Mouse (Mus musculus) spleen, postnatal 14 days (tissue): Measurements from ENCODE around the gene Zbtb16.

Source experiments
- DNase-seq, 2 experiments: peaks; one replicate each; pipeline ENCODE4 v3.0.0; 2021 to 2022; ENCODE audit warnings: low spot score in 2 of 2

The Zbtb16 gene

GRCm38 (mm10) chr9:48826377-48826889 is 9.6 kb downstream of the Zbtb16 start:
- DNase-seq: no peak

GRCm38 (mm10) chr9:48824533-48825130 is 11.4 kb downstream of the Zbtb16 start:
- no peak for DNase-seq

DNA sequence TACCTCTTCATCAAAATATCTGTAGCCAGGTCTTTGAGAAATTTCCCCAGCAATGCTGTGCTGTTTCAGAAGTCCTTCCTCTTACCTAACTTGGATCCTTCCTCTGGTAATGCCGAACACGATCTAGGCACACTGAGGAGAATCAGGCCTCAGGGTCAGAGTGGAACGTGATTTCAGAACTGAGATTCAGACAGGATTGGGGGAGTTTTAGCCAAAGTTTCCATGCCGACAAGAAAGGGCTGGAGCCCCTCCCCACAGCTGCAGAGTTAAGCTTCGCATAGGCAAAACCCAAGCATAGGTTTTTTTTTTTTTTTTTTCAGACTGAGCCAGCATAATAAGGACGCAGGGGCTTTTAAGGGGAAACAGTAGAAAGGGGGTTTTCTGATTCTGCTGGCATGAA is 12.2 kb downstream of the Zbtb16 start:
- DNase-seq: no peak

GRCm38 (mm10) chr9:48823319-48823705 is 12.7 kb downstream of the Zbtb16 start:
- no peak for DNase-seq

- DNase-seq: no peak
Measured at GRCm38 (mm10) chr9:48822586-48823318, 13.3 kb downstream of the Zbtb16 start.

- DNase-seq: no peak
Measured at GRCm38 (mm10) chr9:48821916-48822585, 14.0 kb downstream of the Zbtb16 start.

DNA sequence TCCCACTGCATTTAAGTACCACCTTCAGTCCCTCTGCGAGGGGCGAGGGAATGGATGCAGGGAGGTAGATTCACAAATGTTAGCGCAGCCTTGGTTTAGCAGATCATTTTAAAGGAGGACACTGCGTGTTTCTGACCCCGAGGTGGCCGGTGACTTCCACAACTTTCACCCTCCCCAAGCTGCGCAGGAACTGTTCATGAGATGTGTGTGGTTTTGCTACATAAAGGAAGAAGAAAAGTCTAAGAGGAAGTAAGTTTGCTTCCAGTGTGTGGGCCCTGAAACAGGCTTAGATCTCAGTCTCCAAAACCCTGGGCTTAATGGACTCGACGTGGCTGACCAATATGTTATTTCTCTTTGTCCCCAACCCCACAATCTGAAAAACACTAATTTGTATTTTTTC is 14.6 kb downstream of the Zbtb16 start:
- DNase-seq: no peak

GRCm38 (mm10) chr9:48820791-48821190 is 15.2 kb downstream of the Zbtb16 start:
- no peak for DNase-seq

- DNase-seq: no peak
Measured at GRCm38 (mm10) chr9:48819695-48820094, 16.3 kb downstream of the Zbtb16 start.

GRCm38 (mm10) chr9:48819137-48819536 is 16.9 kb downstream of the Zbtb16 start:
- DNase-seq: no peak

- no peak for DNase-seq
Measured at GRCm38 (mm10) chr9:48817907-48818306, 18.1 kb downstream of the Zbtb16 start.

DNA sequence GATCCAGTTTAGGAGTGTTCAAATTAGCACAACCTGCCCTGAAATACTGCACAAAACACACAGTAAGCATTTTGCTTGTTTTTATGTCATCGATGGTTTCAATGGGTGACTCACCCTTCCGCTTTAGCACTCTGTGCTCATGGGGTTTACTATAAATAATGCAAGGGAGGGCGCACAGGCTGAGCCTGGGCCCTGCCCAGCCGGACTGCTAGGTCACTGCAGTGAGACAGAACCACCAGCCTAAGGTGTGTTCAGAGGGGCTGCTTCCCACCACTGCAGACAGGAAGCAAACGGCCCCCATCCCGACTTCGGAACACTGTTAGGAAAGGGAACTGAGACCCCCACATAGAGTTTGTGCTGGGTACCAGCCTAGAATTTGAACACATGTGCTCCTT is 18.6 kb downstream of the Zbtb16 start:
- no peak for DNase-seq

GRCm38 (mm10) chr9:48816678-48817398 is 19.2 kb downstream of the Zbtb16 start:
- DNase-seq: no peak

DNA sequence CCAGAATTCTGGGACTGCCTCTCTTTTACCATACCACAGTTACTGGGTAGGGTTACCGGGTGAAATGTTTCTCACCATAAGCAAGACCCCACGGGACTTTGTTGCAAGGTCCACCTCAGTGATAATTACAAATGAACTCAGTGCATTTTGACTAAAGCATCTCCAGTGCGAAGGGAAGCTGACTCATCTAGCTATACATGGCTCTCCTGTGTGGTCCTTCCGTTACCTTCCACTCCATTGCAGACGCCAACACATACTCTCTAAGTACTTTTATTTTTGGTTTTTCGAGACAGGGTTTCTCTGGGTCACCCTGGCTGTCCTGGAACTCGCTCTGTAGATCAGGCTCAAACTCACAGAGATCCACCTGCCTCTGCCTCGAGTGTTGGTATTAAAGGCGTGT is 19.9 kb downstream of the Zbtb16 start:
- DNase-seq: no peak

DNA sequence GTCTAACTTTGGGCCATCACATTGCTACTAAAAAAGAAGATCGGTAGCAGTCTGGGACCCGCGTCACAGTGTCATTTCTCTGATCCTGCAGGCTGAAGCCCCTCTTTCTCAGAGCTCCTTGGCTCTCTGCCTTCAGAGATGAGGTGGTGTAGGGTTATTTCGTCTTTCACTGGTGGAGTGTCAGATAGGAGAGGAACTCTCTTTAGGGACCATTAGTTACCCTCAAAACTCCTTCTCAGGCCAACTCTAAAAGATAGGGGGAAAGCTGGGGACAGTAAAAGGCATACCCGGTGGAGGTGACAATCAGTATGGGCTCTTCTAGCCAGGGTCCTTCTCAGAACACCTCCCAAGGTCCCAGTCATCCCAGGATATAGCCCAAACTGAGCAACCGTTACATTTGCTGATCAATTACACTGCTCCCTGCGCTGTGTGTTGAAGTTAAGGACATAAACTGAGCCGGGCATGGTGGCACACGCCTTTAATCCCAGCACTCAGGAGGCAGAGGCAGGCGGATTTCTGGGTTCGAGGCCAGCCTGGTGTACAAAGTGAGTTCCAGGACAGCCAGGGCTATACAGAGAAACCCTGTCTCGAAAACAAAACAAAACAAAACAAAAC is 21.0 kb downstream of the Zbtb16 start:
- DNase-seq: no peak

DNA sequence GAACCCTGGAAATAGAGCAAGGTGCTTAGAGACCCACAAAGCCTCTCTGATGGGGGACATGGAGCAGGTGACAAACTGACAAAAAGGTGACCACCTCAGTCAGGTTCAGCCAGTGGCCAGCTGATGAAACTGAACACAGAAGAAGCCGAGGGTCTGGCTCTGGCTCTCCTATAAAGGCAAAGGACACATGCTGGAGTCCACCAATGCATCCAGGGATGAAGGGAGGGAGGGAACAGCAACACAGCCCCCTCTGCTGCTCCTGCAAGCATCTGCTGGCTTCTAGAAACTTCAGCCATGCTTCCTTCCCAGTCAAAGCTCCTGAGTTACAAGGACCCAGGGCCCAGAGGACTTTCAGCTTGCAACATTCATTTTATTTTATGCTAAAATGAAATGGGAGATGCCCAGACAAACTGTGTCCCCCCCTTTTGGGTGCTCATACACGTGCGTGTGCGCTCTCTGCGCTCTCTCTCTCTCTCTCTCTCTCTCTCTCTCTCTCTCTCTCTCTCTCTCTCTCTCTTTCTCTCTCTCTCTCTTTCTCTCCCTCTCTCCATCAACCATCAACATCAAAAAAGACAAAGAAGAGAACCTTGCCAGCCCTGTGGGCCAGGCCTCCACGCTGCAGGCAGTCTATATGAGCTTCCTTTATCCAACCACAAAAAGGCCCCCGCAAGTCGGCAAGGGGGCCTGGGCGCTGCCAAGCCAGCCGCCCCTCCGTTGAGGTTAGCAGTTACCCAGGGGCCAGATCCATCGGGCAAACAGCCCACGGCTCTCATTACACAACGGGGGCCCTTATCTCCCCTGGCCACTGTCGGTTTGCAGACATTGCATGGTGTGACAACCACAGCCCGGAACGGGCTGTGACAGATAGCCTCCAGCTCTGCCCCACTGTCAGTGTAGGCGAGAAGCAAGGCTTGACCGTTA is 21.8 kb downstream of the Zbtb16 start:
- no peak for DNase-seq

DNA sequence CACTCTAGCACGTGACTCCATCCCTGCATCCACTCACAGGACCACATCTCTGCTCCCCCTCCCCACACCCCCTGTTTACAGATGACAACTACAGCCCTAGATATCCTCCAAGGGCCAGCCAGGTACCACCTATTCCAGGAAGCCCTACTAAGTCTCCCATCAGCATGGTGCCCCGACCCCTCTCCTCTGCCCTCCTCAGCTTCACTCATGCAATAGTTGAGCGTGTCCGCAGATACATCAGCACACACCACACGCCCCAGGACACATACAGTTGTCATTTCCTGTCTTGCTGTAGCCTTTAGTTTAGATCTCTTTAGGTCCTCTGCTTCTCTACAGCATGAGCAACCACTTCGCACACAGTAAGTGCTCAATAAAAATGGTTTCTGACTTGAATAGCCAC is 23.7 kb downstream of the Zbtb16 start:
- DNase-seq: no peak

GRCm38 (mm10) chr9:48806591-48806990 is 29.4 kb downstream of the Zbtb16 start:
- DNase-seq: no peak

- no peak for DNase-seq
Measured at GRCm38 (mm10) chr9:48805850-48806249, 30.2 kb downstream of the Zbtb16 start.

DNA sequence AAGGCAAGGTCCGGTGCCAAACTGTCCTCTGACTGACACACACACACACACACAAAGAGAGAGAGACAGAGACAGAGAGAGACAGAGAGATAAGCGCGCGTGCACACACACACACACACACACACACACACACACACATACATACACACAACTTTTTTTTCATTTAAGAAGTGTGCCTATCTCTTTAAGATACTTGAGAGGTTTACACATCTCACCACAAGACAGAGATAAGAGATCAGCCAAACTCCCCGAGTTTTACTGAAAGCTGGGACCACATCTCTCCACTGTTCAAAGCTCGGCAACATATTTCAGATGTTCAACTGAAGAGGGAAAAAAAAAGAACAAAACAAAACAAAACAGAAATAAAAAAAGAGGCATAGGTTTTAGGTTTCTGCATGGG is 31.5 kb downstream of the Zbtb16 start:
- DNase-seq: no peak
